Mouse (Mus musculus) CH12.LX (cell line): ENCODE measurements at regions not wholly inside any gene's neighbourhood (a gene's known extent, or its start where the extent isn't known, plus 50 kb on each side); places are given as distances from the start of the nearest gene placed in this dataset.

Source experiments
- DNase-seq: peaks from one replicate; pipeline ENCODE4 v3.0.0-alpha.2; 2013; ENCODE audit errors: extremely low read depth
- H3K27ac ChIP-seq: 2 replicates; pipeline ENCODE4 v1.5.1; 2012; ENCODE audit warnings: low read depth, mild to moderate bottlenecking, control low read depth, moderate library complexity; ENCODE audit not compliant: insufficient read depth
- H3K27me3 ChIP-seq: replicated peaks from 2 replicates; pipeline ENCODE3; 2012; ENCODE audit warnings: inconsistent platforms
- H3K36me3 ChIP-seq, 2 experiments: replicated peaks in 1 of 2; 2 replicates each; pipeline versions ENCODE3 to v1.6.1; 2012; ENCODE audit warnings: inconsistent platforms in 1 of 2, low read length in 1 of 2, mild to moderate bottlenecking in 1 of 2, mixed read lengths in 1 of 2, moderate library complexity in 1 of 2; ENCODE audit not compliant: control insufficient read depth in 1 of 2, insufficient read depth in 1 of 2
- H3K4me1 ChIP-seq, 2 experiments: 2 replicates each; pipeline ENCODE4 v1.6.1; 2012; ENCODE audit warnings: inconsistent platforms in 1 of 2, moderate library complexity in 1 of 2; ENCODE audit not compliant: insufficient read depth in 2 of 2, control insufficient read depth in 1 of 2
- H3K4me2 ChIP-seq: 2 replicates; pipeline ENCODE4 v1.6.1; 2012; ENCODE audit warnings: low read depth, mild to moderate bottlenecking, control low read depth; ENCODE audit not compliant: poor library complexity, insufficient read depth, severe bottlenecking
- H3K4me3 ChIP-seq, 3 experiments: fragments of 150-350 bp in 1 of 3; sonication (generic) in 1 of 3; replicated peaks in 1 of 3; 2 replicates each; pipeline versions ENCODE3 to v1.5.1; 2011 to 2012; ENCODE audit warnings: low read depth in 2 of 3, low read length in 2 of 3, mild to moderate bottlenecking in 2 of 3, moderate library complexity in 2 of 3, control low read depth in 1 of 3, improper control_type of control experiment in 1 of 3, inconsistent platforms in 1 of 3, mixed read lengths in 1 of 3; ENCODE audit not compliant: poor library complexity in 1 of 3
- H3K79me2 ChIP-seq: replicated peaks from 2 replicates; pipeline ENCODE4 v1.6.1; 2012; ENCODE audit warnings: mild to moderate bottlenecking, moderate library complexity; ENCODE audit not compliant: control insufficient read depth, poor library complexity, insufficient read depth, severe bottlenecking; ENCODE audit errors: extremely low read depth
- H3K9ac ChIP-seq: 2 replicates; pipeline ENCODE4 v1.6.1; 2012; ENCODE audit warnings: low read depth, mild to moderate bottlenecking, control low read depth, moderate library complexity; ENCODE audit not compliant: insufficient read depth
- H3K9me3 ChIP-seq: replicated peaks from 2 replicates; pipeline ENCODE3; 2012; ENCODE audit warnings: low read length, inconsistent platforms, mixed read lengths
- BHLHE40 ChIP-seq: IDR thresholded peaks from 2 replicates; pipeline ENCODE4 v1.6.1; 2011; ENCODE audit warnings: mild to moderate bottlenecking, low read depth, low read length, improper control_type of control experiment
- CHD1 ChIP-seq: IDR thresholded peaks from 2 replicates; pipeline ENCODE4 v1.6.1; 2012; ENCODE audit warnings: low read depth, low read length, improper control_type of control experiment, inconsistent platforms
- CHD2 ChIP-seq: IDR thresholded peaks from 2 replicates; pipeline ENCODE4 v1.6.1; 2011; ENCODE audit warnings: low read length, improper control_type of control experiment
- CTCF ChIP-seq, 2 experiments: IDR thresholded peaks in 1 of 2; conservative IDR thresholded peaks in 1 of 2; 2 replicates each; pipeline ENCODE4 v1.5.1; 2011 to 2012; ENCODE audit warnings: low read depth in 2 of 2, low read length in 2 of 2, improper control_type of control experiment in 1 of 2, inconsistent platforms in 1 of 2, mild to moderate bottlenecking in 1 of 2, moderate library complexity in 1 of 2
- EP300 ChIP-seq: IDR thresholded peaks from 2 replicates; pipeline ENCODE4 v1.6.1; 2011; ENCODE audit warnings: low read length, improper control_type of control experiment
- ETS1 ChIP-seq: conservative IDR thresholded peaks from 2 replicates; pipeline ENCODE4 v1.6.1; 2012; ENCODE audit warnings: low read depth, mild to moderate bottlenecking, inconsistent platforms, low read length, improper control_type of control experiment, moderate library complexity
- HCFC1 ChIP-seq: IDR thresholded peaks from 2 replicates; pipeline ENCODE4 v1.6.1; 2012; ENCODE audit warnings: low read depth, mild to moderate bottlenecking, inconsistent platforms, low read length, improper control_type of control experiment
- IRF4 ChIP-seq: IDR thresholded peaks from 2 replicates; pipeline ENCODE4 v1.6.1; 2014; ENCODE audit warnings: low read depth, mild to moderate bottlenecking, inconsistent platforms, low read length, improper control_type of control experiment
- KAT2A ChIP-seq: IDR thresholded peaks from 2 replicates; pipeline ENCODE4 v1.6.1; 2012; ENCODE audit warnings: low read length, improper control_type of control experiment, inconsistent platforms; ENCODE audit not compliant: insufficient replicate concordance
- MAFK ChIP-seq: IDR thresholded peaks from 2 replicates; pipeline ENCODE4 v1.6.1; 2011; ENCODE audit warnings: low read length, improper control_type of control experiment; ENCODE audit not compliant: insufficient replicate concordance
- MAZ ChIP-seq: IDR thresholded peaks from 2 replicates; pipeline ENCODE4 v1.6.1; 2012; ENCODE audit warnings: low read depth, mild to moderate bottlenecking, inconsistent platforms, low read length, improper control_type of control experiment, moderate library complexity
- MEF2A ChIP-seq: IDR thresholded peaks from 2 replicates; pipeline ENCODE4 v1.6.1; 2014; ENCODE audit warnings: low read depth, mild to moderate bottlenecking, inconsistent platforms, low read length, improper control_type of control experiment, borderline replicate concordance
- NELFE ChIP-seq: IDR thresholded peaks from 2 replicates; pipeline ENCODE4 v1.6.1; 2011; ENCODE audit warnings: low read depth, low read length, improper control_type of control experiment
- PAX5 ChIP-seq: IDR thresholded peaks from 2 replicates; pipeline ENCODE4 v1.6.1; 2012; ENCODE audit warnings: low read length, inconsistent platforms, mixed read lengths
- RAD21 ChIP-seq: IDR thresholded peaks from 2 replicates; pipeline ENCODE4 v1.6.1; 2011; ENCODE audit warnings: low read depth, mild to moderate bottlenecking, low read length, improper control_type of control experiment, moderate library complexity
- SIN3A ChIP-seq: IDR thresholded peaks from 2 replicates; pipeline ENCODE4 v1.6.1; 2012; ENCODE audit warnings: low read length, improper control_type of control experiment, inconsistent platforms
- SMC3 ChIP-seq: IDR thresholded peaks from 2 replicates; pipeline ENCODE4 v1.6.1; 2011; ENCODE audit warnings: low read depth, low read length, improper control_type of control experiment
- TBP ChIP-seq: conservative IDR thresholded peaks from 2 replicates; pipeline ENCODE4 v1.6.1; 2011; ENCODE audit warnings: low read depth, low read length, improper control_type of control experiment
- USF1 ChIP-seq: IDR thresholded peaks from 2 replicates; pipeline ENCODE4 v1.6.1; 2014; ENCODE audit warnings: low read depth, mild to moderate bottlenecking, inconsistent platforms, low read length, improper control_type of control experiment
- ZC3H11A ChIP-seq: IDR thresholded peaks from 2 replicates; pipeline ENCODE4 v1.6.1; 2012; ENCODE audit warnings: low read depth, mild to moderate bottlenecking, inconsistent platforms, low read length, improper control_type of control experiment
- ZMIZ1 ChIP-seq: IDR thresholded peaks from 2 replicates; pipeline ENCODE4 v1.6.1; 2012; ENCODE audit warnings: low read depth, mild to moderate bottlenecking, inconsistent platforms, low read length, improper control_type of control experiment
- ZNF384 ChIP-seq: IDR thresholded peaks from 2 replicates; pipeline ENCODE4 v1.6.1; 2012; ENCODE audit warnings: low read depth, low read length, improper control_type of control experiment, inconsistent platforms
- dilution Hi-C: fragments of 300-500 bp; cut with MboI; formaldehyde crosslinking; loops from 2 replicates; pipeline ENCODE4 v1.14.3; 2020; ENCODE audit warnings: low sequenced_read_pairs; ENCODE audit not compliant: extremely low pct_unique_long_range_greater_than_20kb, extremely low pct_ligation_motif_present
- in situ Hi-C: fragments of 300-500 bp; cut with MboI; formaldehyde crosslinking; loops from 3 replicates; pipeline ENCODE4 v1.14.3; 2019; ENCODE audit warnings: low sequenced_read_pairs, low pct_ligation_motif_present, low pct_unique_long_range_greater_than_20kb, mixed read lengths

DNA sequence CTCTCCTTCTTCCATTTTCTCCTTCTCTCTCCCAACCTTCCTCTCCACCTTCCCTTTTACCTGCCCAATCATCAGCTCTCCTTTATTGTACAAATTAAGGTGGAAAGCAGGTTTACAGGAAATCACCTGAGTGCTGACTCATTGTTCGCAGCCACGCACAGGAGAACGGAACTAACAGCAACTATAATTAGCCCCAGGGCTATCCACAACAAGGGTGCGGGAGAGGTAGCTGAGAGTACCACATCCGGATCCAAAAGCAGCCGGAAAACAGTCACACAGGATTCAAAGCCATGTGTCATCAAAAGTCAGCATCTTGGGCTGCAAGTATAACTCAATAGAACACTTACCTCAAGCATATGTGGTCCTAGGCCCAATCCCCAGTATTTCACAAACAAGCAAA is 53.5 kb upstream of the Sv2b start (continued):
- TF ChIP-seq MAZ: no peak
- peak; percentile 66 for TF ChIP-seq MEF2A
- TF ChIP-seq EP300: peak; percentile 58
- TF ChIP-seq USF1: no peak
- no peak for TF ChIP-seq TBP

DNA sequence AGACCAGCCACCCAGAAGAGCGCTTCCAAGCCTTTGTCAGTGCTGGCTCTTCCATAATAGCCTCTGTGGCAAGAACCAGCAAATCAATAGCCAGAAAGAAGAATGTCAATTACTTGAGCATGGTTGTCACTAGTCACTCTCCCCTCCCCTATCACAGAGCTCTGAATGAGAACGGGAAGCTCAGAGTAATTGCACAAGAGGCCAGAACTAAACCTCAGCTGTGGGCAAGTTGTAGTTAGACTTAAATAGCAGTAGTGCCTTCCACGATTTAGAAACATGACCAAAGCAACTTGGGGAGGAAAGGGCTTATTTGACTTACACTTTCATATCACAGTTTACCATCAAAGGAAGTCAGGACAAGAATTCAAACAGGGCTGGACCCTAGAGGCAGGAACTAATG is 56.4 kb upstream of the Sv2b start:
- Histone ChIP-seq H3K9ac (no peak overlapping the region), H3K79me2 (no peaks in the 10 kb centered on the region), H3K9me3 (no peaks in the 10 kb centered on the region), H3K27me3 (no peaks in the 10 kb centered on the region), H3K27ac (no peak overlapping the region), H3K4me1 (peaks cover 5 to 13% of the 10 kb centered on the region in 2 experiments; a peak in 3 of 4 replicates), H3K4me3 (no peak overlapping the region), H3K36me3 (no peaks in the 10 kb centered on the region), H3K4me2 (no peak overlapping the region)
- DNase-seq: no peak
- dilution Hi-C loops (no loop called here), in situ Hi-C loops (loop anchor here (5.0 kb wide), 1 partner anchor 228 kb away; no protein-coding TSS in a partner anchor)
- TF ChIP-seq ZC3H11A (no peak), HCFC1 (no peak), ETS1 (no peak), SIN3A (no peak), PAX5 (no peak), ZMIZ1 (no peak), ZNF384 (no peak), USF1 (no peak), RAD21 (no peak), CHD2 (no peak), TBP (no peak), BHLHE40 (no peak), IRF4 (no peak), CHD1 (no peak)

DNA sequence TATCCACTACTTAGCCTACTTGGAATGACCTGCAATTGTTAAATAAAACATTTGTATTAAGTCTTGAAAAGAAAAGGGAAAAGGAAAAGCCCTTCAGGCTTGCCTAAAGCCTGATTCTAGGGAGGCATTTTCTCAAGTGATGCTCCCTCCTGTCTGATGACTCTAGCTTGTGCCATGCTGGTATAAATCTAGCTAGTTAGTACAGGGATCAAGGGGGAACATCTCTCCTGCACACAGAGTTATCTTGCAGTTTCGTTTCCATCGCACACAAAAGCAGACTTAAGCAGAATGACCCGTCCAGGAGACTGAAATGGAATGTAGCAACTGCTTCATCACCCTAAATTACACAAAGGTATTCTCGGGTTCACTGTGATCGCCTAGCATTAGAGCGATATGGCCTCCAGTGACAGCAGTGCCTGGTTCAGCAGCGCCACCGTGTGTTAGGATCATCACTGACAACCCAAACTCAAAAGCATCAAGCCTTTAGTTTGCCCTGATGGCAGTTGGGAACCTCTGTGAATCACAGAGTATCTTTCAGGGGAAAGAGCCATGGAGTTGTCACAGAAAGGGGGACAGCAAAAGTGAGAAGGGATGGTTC is 57.3 kb upstream of the Sv2b start:
- dilution Hi-C loops (no loop called here), in situ Hi-C loops (loop anchor here (5.0 kb wide), 1 partner anchor 229 kb away; no protein-coding TSS in a partner anchor)
- H3K4me2 ChIP-seq: no peak overlapping the region
- peaks cover 5 to 21% of the 10 kb centered on the region in 2 experiments; a peak in 3 of 4 replicates for H3K4me1 ChIP-seq
- H3K9ac ChIP-seq: no peak overlapping the region
- H3K79me2 ChIP-seq: no peaks in the 10 kb centered on the region
- H3K4me3 ChIP-seq: no peak overlapping the region
- H3K27me3 ChIP-seq: no peaks in the 10 kb centered on the region
- peak; percentile 74 for DNase-seq
- H3K27ac ChIP-seq: no peak overlapping the region
- no peaks in the 10 kb centered on the region for H3K9me3 ChIP-seq
- peak; percentile 81 to 98 for TF ChIP-seq CTCF (conservative IDR thresholded peaks at IDR 0.05 in 1 of 2, IDR thresholded peaks at IDR 0.05 in 1 of 2; ENCODE audit: low read depth in 2 of 2, low read length in 2 of 2)
- no peak for TF ChIP-seq KAT2A
- TF ChIP-seq CHD1: no peak
- TF ChIP-seq SMC3: peak; percentile 99
- TF ChIP-seq EP300: no peak
- TF ChIP-seq SIN3A: no peak
- TF ChIP-seq CHD2: no peak
- no peak for TF ChIP-seq USF1
- TF ChIP-seq MAZ: no peak
- TF ChIP-seq NELFE: 0 out of 2 replicates have a peak, but pooled peaks have one; percentile 6
- no peak; the same call in 1 of the 2 replicates for TF ChIP-seq IRF4
- peak; percentile 93 for TF ChIP-seq ZC3H11A
- no peak for TF ChIP-seq MAFK
- H3K36me3 ChIP-seq: no peaks in the 10 kb centered on the region
